Mouse (Mus musculus): ENCODE data around the gene Trappc3l. TPM values are rescaled to one million over a fixed set of nuclear protein-coding genes. Genes with fewer than 3 reads are reported as not detected.
"Not testable (repeated sequence)": the region's sequence is repeated elsewhere in the genome, so short reads cannot be mapped to it uniquely, and the experiment has no call there.

Gene Trappc3l
- not detected in 2 replicates for polyA plus RNA-seq (2015; fragmentation: Nextera tagmentation; extraction: Ambion mirVana)

- Histone ChIP-seq H3K36me3 (ENCODE audit: control insufficient read depth, insufficient read depth) (no peaks in the 10 kb centered on the region), H3K9ac (ENCODE audit: low read length) (no peak within 1 kb of the TSS)
These were observed at the start of gene Trappc3l for GRCm38 (mm10) chr10:34037401-34037800. Gene Trappc3l (plus strand): TSS chr10:34037597.

GRCm38 (mm10) chr10:33996686-33997085 lies 40.7 kb upstream of the Trappc3l start:
- not testable (repeated sequence) for ATAC-seq (replicated peaks; ENCODE audit: extremely low read depth, insufficient read depth, low FRiP score); H3K9ac ChIP-seq (ENCODE audit: low read length); H3K4me3 ChIP-seq (ENCODE audit: low read length); H3K27ac ChIP-seq (ENCODE audit: low read length); H3K27me3 ChIP-seq (ENCODE audit: control insufficient read depth, insufficient read depth, low read length); H3K9me3 ChIP-seq (replicated peaks; ENCODE audit: control insufficient read depth, low read length); H3K4me1 ChIP-seq (ENCODE audit: control insufficient read depth, insufficient read depth, low read length); H3K4me2 ChIP-seq (ENCODE audit: low read depth, low read length)
- 90% methylated on average over 6 of the region's 8 CpGs for WGBS
- peaks cover 38% of the 10 kb centered on the region for H3K36me3 ChIP-seq (ENCODE audit: control insufficient read depth, insufficient read depth)

More at GRCm38 (mm10) chr10:34037401-34037800, at the start of gene Trappc3l:
- no peak within 1 kb of the TSS for H3K4me2 ChIP-seq (ENCODE audit: low read depth, low read length)
- WGBS: 81% methylated on average over 3 of the region's 3 CpGs
- 0 out of 2 replicates have a peak, but pooled peaks cover 2% of the 10 kb centered on the region for H3K4me1 ChIP-seq (ENCODE audit: control insufficient read depth, insufficient read depth, low read length)
- no peak within 1 kb of the TSS for H3K4me3 ChIP-seq (ENCODE audit: low read length)
- H3K27me3 ChIP-seq (ENCODE audit: control insufficient read depth, insufficient read depth, low read length): no peaks in the 10 kb centered on the region
- no peak within 1 kb of the TSS for H3K27ac ChIP-seq (ENCODE audit: low read length)
- no peak for ATAC-seq (replicated peaks; ENCODE audit: extremely low read depth, insufficient read depth, low FRiP score)
- H3K9me3 ChIP-seq (replicated peaks; ENCODE audit: control insufficient read depth, low read length): no peaks in the 10 kb centered on the region

- Histone ChIP-seq H3K4me3 (ENCODE audit: low read length) (no peak overlapping the region), H3K4me2 (ENCODE audit: low read depth, low read length) (no peak overlapping the region), H3K36me3 (ENCODE audit: control insufficient read depth, insufficient read depth) (peaks cover 42% of the 10 kb centered on the region), H3K27ac (ENCODE audit: low read length) (no peak overlapping the region), H3K9ac (ENCODE audit: low read length) (no peak overlapping the region), H3K4me1 (ENCODE audit: control insufficient read depth, insufficient read depth, low read length) (no peaks in the 10 kb centered on the region), H3K27me3 (ENCODE audit: control insufficient read depth, insufficient read depth, low read length) (no peaks in the 10 kb centered on the region), H3K9me3 (replicated peaks; ENCODE audit: control insufficient read depth, low read length) (no peaks in the 10 kb centered on the region)
- ATAC-seq (replicated peaks; ENCODE audit: extremely low read depth, insufficient read depth, low FRiP score): no peak
These were observed 39.0 kb upstream of the Trappc3l start for GRCm38 (mm10) chr10:33998397-33998796.

- Histone ChIP-seq H3K4me3 (ENCODE audit: low read length) (no peak overlapping the region), H3K36me3 (ENCODE audit: control insufficient read depth, insufficient read depth) (peaks cover 4% of the 10 kb centered on the region), H3K4me1 (ENCODE audit: control insufficient read depth, insufficient read depth, low read length) (0 out of 2 replicates have a peak, but pooled peaks cover 2% of the 10 kb centered on the region), H3K9me3 (replicated peaks; ENCODE audit: control insufficient read depth, low read length) (no peaks in the 10 kb centered on the region), H3K27ac (ENCODE audit: low read length) (no peak overlapping the region), H3K4me2 (ENCODE audit: low read depth, low read length) (no peak overlapping the region), H3K27me3 (ENCODE audit: control insufficient read depth, insufficient read depth, low read length) (no peaks in the 10 kb centered on the region), H3K9ac (ENCODE audit: low read length) (no peak overlapping the region)
- 95% methylated on average over 4 of the region's 4 CpGs for WGBS
- ATAC-seq (replicated peaks; ENCODE audit: extremely low read depth, insufficient read depth, low FRiP score): no peak
These were observed 24.8 kb upstream of the Trappc3l start for GRCm38 (mm10) chr10:34012581-34012980.

GRCm38 (mm10) chr10:34013241-34013640 lies 24.2 kb upstream of the Trappc3l start:
- ATAC-seq (replicated peaks; ENCODE audit: extremely low read depth, insufficient read depth, low FRiP score): no peak
- Histone ChIP-seq H3K9ac (ENCODE audit: low read length) (no peak overlapping the region), H3K9me3 (replicated peaks; ENCODE audit: control insufficient read depth, low read length) (no peaks in the 10 kb centered on the region), H3K36me3 (ENCODE audit: control insufficient read depth, insufficient read depth) (peaks cover 4% of the 10 kb centered on the region), H3K27ac (ENCODE audit: low read length) (no peak overlapping the region), H3K4me1 (ENCODE audit: control insufficient read depth, insufficient read depth, low read length) (peaks cover 8% of the 10 kb centered on the region), H3K27me3 (ENCODE audit: control insufficient read depth, insufficient read depth, low read length) (no peaks in the 10 kb centered on the region), H3K4me3 (ENCODE audit: low read length) (no peak overlapping the region), H3K4me2 (ENCODE audit: low read depth, low read length) (no peak overlapping the region)
- WGBS: 87% methylated on average over 2 of the region's 2 CpGs

- H3K4me1 ChIP-seq (ENCODE audit: control insufficient read depth, insufficient read depth, low read length): peaks cover 16% of the 10 kb centered on the region
- H3K9ac ChIP-seq (ENCODE audit: low read length): peak overlapping the region; percentile 92
- peak overlapping the region; percentile 94 for H3K4me3 ChIP-seq (ENCODE audit: low read length)
- no peak for ATAC-seq (replicated peaks; ENCODE audit: extremely low read depth, insufficient read depth, low FRiP score)
- no peaks in the 10 kb centered on the region for H3K27me3 ChIP-seq (ENCODE audit: control insufficient read depth, insufficient read depth, low read length)
- H3K36me3 ChIP-seq (ENCODE audit: control insufficient read depth, insufficient read depth): no peaks in the 10 kb centered on the region; the same call in 1 of the 2 replicates
- H3K27ac ChIP-seq (ENCODE audit: low read length): peak overlapping the region; percentile 97
- WGBS: under 1% methylated on average over 21 of the region's 21 CpGs
- H3K4me2 ChIP-seq (ENCODE audit: low read depth, low read length): peak overlapping the region; percentile 77
- no peaks in the 10 kb centered on the region for H3K9me3 ChIP-seq (replicated peaks; ENCODE audit: control insufficient read depth, low read length)
These were observed 18.6 kb upstream of the Trappc3l start for GRCm38 (mm10) chr10:34018746-34019301.

GRCm38 (mm10) chr10:34019302-34020075 lies 17.9 kb upstream of the Trappc3l start, which contains the start of gene Rwdd1:
Gene Rwdd1 (minus strand): TSS chr10:34019624.
- H3K27ac ChIP-seq (ENCODE audit: low read length): peak within 1 kb of the TSS; percentile 97
- H3K27me3 ChIP-seq (ENCODE audit: control insufficient read depth, insufficient read depth, low read length): no peaks in the 10 kb centered on the region
- peak within 1 kb of the TSS; percentile 92 for H3K9ac ChIP-seq (ENCODE audit: low read length)
- H3K36me3 ChIP-seq (ENCODE audit: control insufficient read depth, insufficient read depth): no peaks in the 10 kb centered on the region; the same call in 1 of the 2 replicates
- H3K4me2 ChIP-seq (ENCODE audit: low read depth, low read length): peak within 1 kb of the TSS; percentile 77
- under 1% methylated on average over 82 of the region's 82 CpGs for WGBS
- peak within 1 kb of the TSS; percentile 94 for H3K4me3 ChIP-seq (ENCODE audit: low read length)
- no peaks in the 10 kb centered on the region for H3K9me3 ChIP-seq (replicated peaks; ENCODE audit: control insufficient read depth, low read length)
- H3K4me1 ChIP-seq (ENCODE audit: control insufficient read depth, insufficient read depth, low read length): peaks cover 16% of the 10 kb centered on the region
- ATAC-seq (replicated peaks; ENCODE audit: extremely low read depth, insufficient read depth, low FRiP score): peak; percentile 99

GRCm38 (mm10) chr10:34030322-34030721 lies 7.1 kb upstream of the Trappc3l start:
- Histone ChIP-seq H3K27ac (ENCODE audit: low read length) (no peak overlapping the region), H3K4me3 (ENCODE audit: low read length) (no peak overlapping the region), H3K36me3 (ENCODE audit: control insufficient read depth, insufficient read depth) (no peaks in the 10 kb centered on the region), H3K9ac (ENCODE audit: low read length) (no peak overlapping the region), H3K4me1 (ENCODE audit: control insufficient read depth, insufficient read depth, low read length) (0 out of 2 replicates have a peak, but pooled peaks cover 2% of the 10 kb centered on the region), H3K9me3 (replicated peaks; ENCODE audit: control insufficient read depth, low read length) (no peaks in the 10 kb centered on the region), H3K27me3 (ENCODE audit: control insufficient read depth, insufficient read depth, low read length) (no peaks in the 10 kb centered on the region), H3K4me2 (ENCODE audit: low read depth, low read length) (no peak overlapping the region)
- 52% methylated on average over 5 of the region's 5 CpGs for WGBS
- ATAC-seq (replicated peaks; ENCODE audit: extremely low read depth, insufficient read depth, low FRiP score): no peak

Measured in heart, embryonic 16.5 days (tissue).